Mouse (Mus musculus): ENCODE results near the gene Baiap2l2.

GRCm38 (mm10) chr15:79219572-79219971, 65.8 kb downstream of the Baiap2l2 start:
- no peak for TF ChIP-seq GATA1 (IDR thresholded peaks at IDR 0.05; ENCODE audit: borderline replicate concordance, low read length)
- TF ChIP-seq FLI1 (IDR thresholded peaks at IDR 0.05; ENCODE audit: low read length): no peak

Measured in megakaryocyte, embryonic 14.5 days (primary cell).